Mouse (Mus musculus): Measurements from ENCODE around the gene Rps9. TPM values are rescaled to one million over a fixed set of nuclear protein-coding genes. Genes with fewer than 3 reads are reported as not detected.
"Not testable (repeated sequence)": the region's sequence is repeated elsewhere in the genome, so short reads cannot be mapped to it uniquely, and the experiment has no call there.

The Rps9 gene
- polyA plus RNA-seq, 1 experiment from 2014 or later, result 790 TPM

DNA sequence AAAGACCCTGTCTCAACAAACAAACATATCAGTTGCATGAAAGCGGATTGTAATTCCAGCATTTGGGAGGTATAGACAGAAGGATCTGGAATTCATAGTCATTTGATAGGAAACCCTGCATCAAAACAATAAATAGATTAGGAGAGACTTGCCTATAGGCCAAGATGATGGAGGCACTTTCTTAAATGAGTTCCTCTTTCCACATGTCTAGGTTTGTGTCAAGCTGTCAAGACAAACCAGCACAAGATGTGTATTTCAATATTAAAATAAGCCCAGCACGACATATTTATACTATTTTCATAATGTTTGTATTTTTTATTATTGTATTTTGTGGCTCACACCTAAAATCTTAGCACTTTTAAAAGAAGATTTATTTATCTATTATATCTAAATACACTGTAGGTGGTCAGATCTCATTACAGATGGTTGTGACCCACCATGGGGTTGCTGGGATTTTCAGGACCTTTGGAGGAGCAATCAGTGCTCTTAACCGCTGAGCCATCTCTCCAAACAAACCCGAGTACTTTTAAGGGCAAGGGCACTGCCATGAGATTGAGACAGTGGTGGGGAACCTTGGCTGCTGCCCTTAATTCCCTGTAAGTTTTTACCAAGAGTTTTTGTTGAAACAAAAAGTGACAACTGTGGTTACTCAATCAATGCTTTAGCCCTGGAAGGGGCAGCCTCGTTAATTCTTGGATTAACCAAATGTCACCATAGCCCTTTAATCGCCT is 480 bp upstream of the Rps9 start:
- Histone ChIP-seq H3K27ac (replicated peaks) (peak overlapping the region; percentile 93), H3K4me1 (replicated peaks) (peaks cover 31% of the 10 kb centered on the region), H3K9ac (peak overlapping the region; percentile 43; the same call in 1 of the 2 replicates), H3K36me3 (replicated peaks) (peaks cover 44% of the 10 kb centered on the region), H3K4me3 (replicated peaks) (peak overlapping the region; percentile 75), H3K4me2 (peak overlapping the region; percentile 83), H3K9me3 (replicated peaks) (no peaks in the 10 kb centered on the region), H3K27me3 (no peaks in the 10 kb centered on the region)
- 18% methylated on average over 6 of the region's 6 CpGs for WGBS (ENCODE audit: insufficient replicate concordance)
- peak; percentile 43 for ATAC-seq (ENCODE audit: insufficient read depth)

GRCm38 (mm10) chr7:3704475-3704874 is 682 bp downstream of the Rps9 start:
- peak; percentile 26 for ATAC-seq (ENCODE audit: insufficient read depth)

GRCm38 (mm10) chr7:3705461-3705860 is 1.7 kb downstream of the Rps9 start:
- WGBS (ENCODE audit: insufficient replicate concordance), result 2% methylated on average over 7 of the region's 7 CpGs
- peak overlapping the region; percentile 75 for H3K4me3 ChIP-seq (replicated peaks)
- H3K4me1 ChIP-seq (replicated peaks), result peaks cover 31% of the 10 kb centered on the region
- H3K36me3 ChIP-seq (replicated peaks), result peaks cover 36% of the 10 kb centered on the region
- not testable (repeated sequence) for H3K27me3 ChIP-seq; ATAC-seq (ENCODE audit: insufficient read depth); H3K9me3 ChIP-seq (replicated peaks)
- H3K9ac ChIP-seq, result peak overlapping the region; percentile 66
- H3K4me2 ChIP-seq, result peak overlapping the region; percentile 83
- peak overlapping the region; percentile 93 for H3K27ac ChIP-seq (replicated peaks)

More at GRCm38 (mm10) chr7:3704475-3704874, 682 bp downstream of the Rps9 start:
- Histone ChIP-seq H3K9me3 (replicated peaks) (no peaks in the 10 kb centered on the region), H3K4me3 (replicated peaks) (peak overlapping the region; percentile 75), H3K36me3 (replicated peaks) (peaks cover 42% of the 10 kb centered on the region), H3K4me2 (peak overlapping the region; percentile 83), H3K4me1 (replicated peaks) (peaks cover 31% of the 10 kb centered on the region), H3K27ac (replicated peaks) (peak overlapping the region; percentile 93), H3K27me3 (no peaks in the 10 kb centered on the region), H3K9ac (peak overlapping the region; percentile 66)
- under 1% methylated on average over 20 of the region's 20 CpGs for WGBS (ENCODE audit: insufficient replicate concordance)

DNA sequence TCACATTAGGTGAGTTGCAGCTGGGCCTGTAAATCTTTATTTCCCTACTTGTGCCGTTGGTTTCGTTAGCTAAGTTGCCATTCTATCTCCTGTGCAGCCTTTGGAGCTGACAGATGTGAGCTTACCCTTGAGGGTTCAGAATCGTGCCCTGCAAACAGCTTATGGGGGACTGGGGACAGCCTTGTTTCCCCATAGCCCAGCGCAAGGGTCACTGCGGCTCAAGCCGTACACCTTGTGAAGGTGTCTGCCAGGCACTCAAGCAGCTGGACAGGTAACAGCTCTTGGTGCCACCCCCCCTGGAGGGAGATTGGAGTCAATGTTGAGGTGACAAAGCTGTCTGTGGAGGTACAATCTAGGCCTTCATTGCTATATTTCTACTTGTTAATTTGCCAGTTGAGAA is 2.1 kb downstream of the Rps9 start:
- WGBS (ENCODE audit: insufficient replicate concordance), result 16% methylated on average over 6 of the region's 6 CpGs
- peak overlapping the region; percentile 83 for H3K4me2 ChIP-seq
- no peak for ATAC-seq (ENCODE audit: insufficient read depth)
- H3K27ac ChIP-seq (replicated peaks), result peak overlapping the region; percentile 93
- H3K4me1 ChIP-seq (replicated peaks), result peaks cover 31% of the 10 kb centered on the region
- peak overlapping the region; percentile 66 for H3K9ac ChIP-seq
- H3K9me3 ChIP-seq (replicated peaks), result no peaks in the 10 kb centered on the region
- H3K4me3 ChIP-seq (replicated peaks), result peak overlapping the region; percentile 75
- peaks cover 35% of the 10 kb centered on the region for H3K36me3 ChIP-seq (replicated peaks)
- H3K27me3 ChIP-seq, result no peaks in the 10 kb centered on the region

- no peak for ATAC-seq (ENCODE audit: insufficient read depth)
- Histone ChIP-seq H3K36me3 (replicated peaks) (peaks cover 35% of the 10 kb centered on the region), H3K27ac (replicated peaks) (peak overlapping the region; percentile 93), H3K4me1 (replicated peaks) (peaks cover 31% of the 10 kb centered on the region), H3K9me3 (replicated peaks) (no peaks in the 10 kb centered on the region), H3K9ac (peak overlapping the region; percentile 66), H3K4me3 (replicated peaks) (peak overlapping the region; percentile 75), H3K27me3 (no peaks in the 10 kb centered on the region), H3K4me2 (peak overlapping the region; percentile 83)
- WGBS (ENCODE audit: insufficient replicate concordance), result 30% methylated on average over 11 of the region's 11 CpGs
These were observed 2.6 kb downstream of the Rps9 start for GRCm38 (mm10) chr7:3706343-3706934.

DNA sequence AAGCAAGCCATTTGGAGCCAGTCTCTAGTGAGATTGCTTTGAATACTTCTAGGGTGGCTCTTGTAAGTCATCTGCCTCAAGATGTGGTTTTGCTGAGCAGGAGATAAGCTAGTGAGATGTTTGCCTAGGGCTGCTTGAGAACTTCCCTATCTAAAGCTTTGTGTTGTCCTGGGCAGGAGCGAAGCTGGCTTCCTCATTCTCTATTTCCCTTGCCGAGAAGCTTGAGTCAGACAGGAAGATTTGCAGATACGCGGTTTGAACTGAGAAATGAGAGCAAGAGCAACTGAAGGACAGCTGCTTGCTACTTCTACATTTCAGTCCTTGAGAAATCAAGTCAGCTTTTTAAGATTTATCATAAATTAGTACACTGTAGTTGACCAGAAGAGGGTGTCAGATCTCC is 3.2 kb downstream of the Rps9 start:
- WGBS (ENCODE audit: insufficient replicate concordance), result 20% methylated on average over 4 of the region's 4 CpGs
- peak overlapping the region; percentile 75; the same call in 1 of the 2 replicates for H3K4me3 ChIP-seq (replicated peaks)
- H3K4me2 ChIP-seq, result 0 out of 2 replicates have a peak overlapping the region, but pooled peaks have one; percentile 83
- H3K27ac ChIP-seq (replicated peaks), result peak overlapping the region; percentile 93; the same call in 1 of the 2 replicates
- no peaks in the 10 kb centered on the region for H3K27me3 ChIP-seq
- no peaks in the 10 kb centered on the region for H3K9me3 ChIP-seq (replicated peaks)
- peaks cover 31% of the 10 kb centered on the region for H3K4me1 ChIP-seq (replicated peaks)
- no peak overlapping the region for H3K9ac ChIP-seq
- peaks cover 35% of the 10 kb centered on the region for H3K36me3 ChIP-seq (replicated peaks)
- ATAC-seq (ENCODE audit: insufficient read depth), result no peak

DNA sequence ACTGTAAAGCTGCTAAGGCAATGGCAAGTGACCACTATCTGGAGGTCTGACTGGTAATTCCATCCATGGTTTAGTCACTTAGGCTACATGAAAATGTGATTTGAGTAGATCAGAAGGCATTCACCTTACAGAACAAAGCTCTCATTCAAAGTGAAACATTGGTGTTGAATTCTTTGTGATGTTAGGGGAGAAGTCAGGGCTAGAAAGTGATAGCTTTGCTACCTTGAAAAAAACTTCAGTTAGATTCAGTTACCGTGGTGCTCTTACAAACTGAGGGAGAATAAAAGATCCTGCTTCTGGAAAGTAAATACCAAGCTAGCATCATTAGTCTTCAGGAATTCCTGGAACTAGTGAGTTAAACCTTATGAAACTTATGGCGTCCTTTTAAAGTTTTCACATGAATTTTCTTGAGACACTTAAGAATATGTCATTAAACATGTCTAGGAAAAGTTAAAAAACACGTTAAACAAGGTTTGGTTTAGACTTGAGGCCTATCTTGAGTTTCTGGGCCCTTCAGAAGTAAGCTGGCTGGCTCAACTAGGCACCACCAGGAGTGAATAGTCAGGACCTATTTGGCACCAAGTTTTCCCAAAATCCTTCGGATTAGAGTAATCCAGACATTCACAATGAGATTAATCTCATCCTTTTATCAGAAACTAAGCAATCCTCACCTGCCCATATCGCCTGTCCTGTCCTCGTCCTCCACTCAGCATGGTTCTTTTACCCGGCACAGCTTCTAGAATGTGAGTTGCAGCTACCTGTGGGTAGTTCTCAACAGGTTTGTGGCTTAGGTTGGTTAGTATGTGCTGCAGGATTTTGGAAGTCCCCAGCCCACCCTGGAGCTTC is 4.0 kb downstream of the Rps9 start:
- Histone ChIP-seq H3K36me3 (replicated peaks) (peaks cover 35% of the 10 kb centered on the region), H3K4me2 (no peak overlapping the region), H3K4me3 (replicated peaks) (no peak overlapping the region), H3K9me3 (replicated peaks) (no peaks in the 10 kb centered on the region), H3K27me3 (no peaks in the 10 kb centered on the region), H3K9ac (no peak overlapping the region), H3K4me1 (replicated peaks) (peaks cover 28% of the 10 kb centered on the region), H3K27ac (replicated peaks) (peak overlapping the region; percentile 43; the same call in 1 of the 2 replicates)
- no peak for ATAC-seq (ENCODE audit: insufficient read depth)
- 26% methylated on average over 7 of the region's 7 CpGs for whole genome bisulfite sequencing (ENCODE audit: insufficient replicate concordance)

GRCm38 (mm10) chr7:3708447-3708980 is 4.7 kb downstream of the Rps9 start:
- 0 out of 2 replicates have a peak overlapping the region, but pooled peaks have one; percentile 43 for H3K27ac ChIP-seq (replicated peaks)
- not testable (repeated sequence) for H3K27me3 ChIP-seq; H3K4me2 ChIP-seq; ATAC-seq (ENCODE audit: insufficient read depth); H3K9ac ChIP-seq; H3K9me3 ChIP-seq (replicated peaks); H3K4me3 ChIP-seq (replicated peaks)
- peaks cover 35% of the 10 kb centered on the region for H3K36me3 ChIP-seq (replicated peaks)
- peaks cover 22% of the 10 kb centered on the region for H3K4me1 ChIP-seq (replicated peaks)
- 23% methylated on average over 5 of the region's 5 CpGs for WGBS (ENCODE audit: insufficient replicate concordance)

DNA sequence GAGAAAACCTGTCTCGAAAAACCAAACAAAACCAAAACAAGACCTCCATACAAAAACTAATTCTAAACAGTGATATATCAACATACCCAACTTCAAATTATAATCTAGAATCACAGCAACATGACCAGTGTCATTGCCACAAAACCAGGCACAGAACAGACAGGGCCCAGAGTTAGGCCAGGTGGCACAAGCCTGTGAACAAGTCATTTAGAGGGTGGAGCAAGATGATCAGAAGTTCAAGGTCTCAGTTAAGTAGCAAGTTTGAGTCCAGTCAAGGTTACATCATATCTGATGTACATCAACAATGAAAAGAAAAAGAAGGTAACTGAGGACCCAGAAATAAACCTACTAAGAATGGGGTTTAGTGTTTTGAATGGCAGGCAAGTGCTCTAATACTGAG is 5.2 kb downstream of the Rps9 start:
- H3K4me2 ChIP-seq, result no peak overlapping the region
- no peak overlapping the region for H3K27ac ChIP-seq (replicated peaks)
- peaks cover 21% of the 10 kb centered on the region for H3K4me1 ChIP-seq (replicated peaks)
- no peaks in the 10 kb centered on the region for H3K9me3 ChIP-seq (replicated peaks)
- H3K36me3 ChIP-seq (replicated peaks), result peaks cover 35% of the 10 kb centered on the region
- WGBS (ENCODE audit: insufficient replicate concordance), result 39% methylated on average over 1 of the region's 1 CpGs
- no peaks in the 10 kb centered on the region for H3K27me3 ChIP-seq
- ATAC-seq (ENCODE audit: insufficient read depth), result no peak
- no peak overlapping the region for H3K4me3 ChIP-seq (replicated peaks)
- H3K9ac ChIP-seq, result no peak overlapping the region

DNA sequence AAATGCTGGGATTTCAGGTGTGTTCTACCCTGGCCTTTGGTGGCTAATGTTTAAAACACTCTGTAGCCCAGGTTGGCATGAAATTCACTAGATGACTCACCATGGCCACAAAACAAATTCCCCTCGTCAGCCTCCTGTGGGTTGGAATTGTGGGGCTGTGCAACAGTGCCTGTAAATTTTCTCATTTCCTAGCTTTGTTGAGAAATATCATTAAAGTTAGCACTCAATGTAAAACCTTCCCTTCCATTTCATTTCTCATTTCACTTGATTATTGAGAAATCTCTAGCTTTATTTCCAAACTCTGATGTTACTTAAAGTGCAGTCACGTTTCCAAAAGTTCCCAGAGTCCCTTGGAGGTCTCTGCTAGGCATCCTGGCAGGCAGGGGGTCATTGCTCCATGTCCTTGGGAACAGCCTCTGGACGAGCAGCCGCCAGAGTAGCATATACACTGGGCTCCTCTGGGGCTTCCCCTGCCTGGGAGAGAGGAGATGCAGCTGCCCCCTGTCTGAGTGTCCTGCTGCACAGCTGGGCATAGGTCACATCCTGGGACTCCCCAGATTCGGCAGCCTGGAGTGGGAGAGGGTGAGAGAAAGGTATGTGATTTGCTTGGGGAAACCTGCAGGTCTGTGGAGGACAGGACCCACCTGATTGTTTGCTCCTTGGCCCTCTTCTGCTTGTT is 8.6 kb downstream of the Rps9 start:
- no peak for ATAC-seq (ENCODE audit: insufficient read depth)
- Histone ChIP-seq H3K4me2 (no peak overlapping the region), H3K36me3 (replicated peaks) (peaks cover 10% of the 10 kb centered on the region), H3K27ac (replicated peaks) (no peak overlapping the region), H3K27me3 (no peaks in the 10 kb centered on the region), H3K9me3 (replicated peaks) (no peaks in the 10 kb centered on the region), H3K9ac (no peak overlapping the region), H3K4me3 (replicated peaks) (no peak overlapping the region), H3K4me1 (replicated peaks) (no peaks in the 10 kb centered on the region)
- WGBS (ENCODE audit: insufficient replicate concordance), result 37% methylated on average over 5 of the region's 5 CpGs

Data from liver, embryonic 15.5 days (tissue).